ENCODE assay signal across 8 mouse cellular contexts in the genomic region with DNA sequence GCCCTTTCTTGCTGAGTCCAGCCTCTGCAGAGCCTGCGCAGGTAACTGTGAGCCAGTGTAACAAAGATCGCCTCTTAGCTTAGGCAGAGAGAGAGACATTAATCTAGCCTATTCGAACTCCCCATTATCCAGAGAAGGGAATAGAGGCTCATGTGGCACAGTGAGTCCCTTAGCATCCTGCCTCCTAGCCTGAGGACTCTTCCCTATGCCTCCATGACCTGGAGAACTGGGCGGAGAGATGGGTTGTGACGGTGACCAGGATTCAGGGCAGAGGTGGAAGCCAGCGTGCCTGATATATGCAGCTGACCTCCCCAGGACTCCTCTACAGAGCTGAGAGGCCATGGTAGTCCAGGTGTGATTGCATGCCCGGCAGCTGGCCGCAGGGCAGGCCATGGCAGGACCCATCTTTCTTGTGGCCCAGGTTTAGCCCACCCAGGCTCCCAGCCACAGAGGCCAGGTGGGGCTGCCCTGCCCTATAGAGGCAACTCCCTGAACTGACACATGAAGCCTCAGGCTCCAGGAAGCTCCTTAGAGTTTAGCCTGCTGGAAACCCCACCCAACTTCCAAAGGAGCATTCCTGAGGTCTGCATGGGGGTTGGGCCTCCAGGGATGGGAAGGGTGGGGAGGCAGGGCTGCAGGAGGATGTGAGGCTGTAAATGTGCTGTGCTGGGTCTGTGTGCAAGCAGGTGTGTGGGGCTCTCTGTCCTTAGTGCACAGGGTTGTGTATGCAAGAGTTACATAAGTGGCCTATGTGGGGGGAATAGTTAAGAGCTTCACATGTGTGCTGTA. TPM values are rescaled to one million over a fixed set of nuclear protein-coding genes. Genes with fewer than 3 reads are reported as not detected.
DNase-seq lines count a peak whose midpoint lies in the region; ATAC-seq and TF ChIP-seq lines count a peak whose summit lies in the region.

No protein-coding gene starts in this region.

- TF ChIP-seq POLR2A in bone marrow, adult 2 months (IDR thresholded peaks at IDR 0.05; ENCODE audit: borderline replicate concordance, control insufficient read depth, low read depth, low read length) = no peak

- peaks cover 19% of the 10 kb centered on the region for H3K4me1 ChIP-seq in bone marrow, adult 2 months (ENCODE audit: control insufficient read depth, insufficient read depth, low read length)
- H3K4me1 ChIP-seq in liver, postnatal 0 days (ENCODE audit: insufficient read depth) = peaks cover 46% of the 10 kb centered on the region

- H3K27ac ChIP-seq in layer of hippocampus, adult 2 months = peak overlapping the region; percentile 62; the same call in 1 of the 2 replicates
- peak overlapping the region; percentile 25; the same call in 1 of the 2 replicates for H3K27ac ChIP-seq in bone marrow, adult 2 months (ENCODE audit: control insufficient read depth, insufficient read depth, low read depth, low read length, poor library complexity)
- peak overlapping the region; percentile 71 for H3K27ac ChIP-seq in liver, postnatal 0 days (ENCODE audit: low read depth)

- no peaks in the 10 kb centered on the region for H3K9me3 ChIP-seq in liver, postnatal 0 days (ENCODE audit: low read length)

- TF ChIP-seq EP300 in liver, postnatal 0 days (IDR thresholded peaks at IDR 0.05; ENCODE audit: low read depth) = no peak

- no peak overlapping the region for H3K9ac ChIP-seq in liver, postnatal 0 days (replicated peaks)

- no peak; the same call in 1 of the 2 replicates for ATAC-seq in liver, postnatal 0 days

- H3K4me2 ChIP-seq in liver, postnatal 0 days (ENCODE audit: low read depth, low read length) = no peak overlapping the region

- no peaks in the 10 kb centered on the region; the same call in 1 of the 2 replicates for H3K36me3 ChIP-seq in liver, postnatal 0 days (replicated peaks; ENCODE audit: insufficient read depth, low read length)

- TF ChIP-seq CTCF in layer of hippocampus, adult 2 months (conservative IDR thresholded peaks at IDR 0.05) = no peak
- no peak for TF ChIP-seq CTCF in bone marrow, adult 2 months (IDR thresholded peaks at IDR 0.05; ENCODE audit: control insufficient read depth, insufficient read depth, low read length)
- no peak for TF ChIP-seq CTCF in liver, postnatal 0 days (IDR thresholded peaks at IDR 0.05; ENCODE audit: low read depth)

- DNase-seq in layer of hippocampus, adult 2 months (ENCODE audit: low spot score in 2 of 2) = no peak
- DNase-seq in layer of hippocampus, adult 9-11 months = no peak
- peak; percentile 15 for DNase-seq in heart, postnatal 4 days
- DNase-seq in liver, postnatal 0 days = no peak
- DNase-seq in MN1 (ENCODE audit: low spot score) = no peak
- DNase-seq in thymus, postnatal 36 days = no peak
- no peak for DNase-seq in right cerebral cortex, adult 18-20 months

- H3K4me3 ChIP-seq in layer of hippocampus, adult 2 months = no peak overlapping the region
- H3K4me3 ChIP-seq in bone marrow, adult 2 months (replicated peaks; ENCODE audit: control insufficient read depth, low read depth, low read length) = no peak overlapping the region
- no peak overlapping the region for H3K4me3 ChIP-seq in liver, postnatal 0 days (ENCODE audit: low read depth, low read length)

- WGBS in bone marrow, adult 2 months = 88% methylated on average over 8 of the region's 8 CpGs
- WGBS in liver, postnatal 0 days (ENCODE audit: insufficient replicate concordance) = 81% methylated on average over 8 of the region's 8 CpGs

- no peaks in the 10 kb centered on the region for H3K27me3 ChIP-seq in liver, postnatal 0 days (ENCODE audit: insufficient read depth, low read length)

RNA-seq across cellular contexts. Expression of gene Ahdc1, which starts 44.3 kb away (rescaled TPM):
- 100 to 1,000 TPM; 108 to 113 TPM for total RNA-seq in layer of hippocampus, adult 2 months (2021)
- 20.1 and 21.7 TPM in 2 replicates for polyA plus RNA-seq in bone marrow, adult 2 months (2011; ENCODE audit: insufficient read depth, insufficient read length, low replicate concordance, missing spikeins)
- total RNA-seq in heart, postnatal 4 days (2021) = 10 to 100 TPM; 41.1 to 48.7 TPM
- 0.76 and 0.87 TPM in 2 replicates for polyA plus RNA-seq in liver, postnatal 0 days (2015; fragmentation: Nextera tagmentation; extraction: Ambion mirVana)
